13 mouse cellular contexts compared by ENCODE assay signal in the genomic region with DNA sequence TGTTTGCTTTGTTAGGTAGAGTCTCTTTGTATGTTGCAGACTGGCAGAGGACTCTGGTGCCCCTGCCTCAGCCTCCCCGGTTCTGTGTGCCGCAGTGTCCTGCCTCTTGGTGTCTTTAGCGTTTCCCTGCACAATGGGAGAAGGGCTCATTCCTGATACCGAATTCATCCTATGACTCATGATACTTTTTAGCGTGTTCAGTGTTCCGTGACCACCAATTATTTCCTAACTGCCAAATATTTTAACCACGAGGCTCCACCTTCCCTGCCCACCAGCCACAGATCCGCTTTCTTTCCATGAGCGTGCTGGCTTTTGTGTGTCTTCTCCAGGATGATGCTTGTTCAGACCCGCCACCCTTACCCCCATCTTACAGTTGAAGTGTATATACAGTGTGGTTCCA.
"Had no signal": no experiment of that assay in that cellular context is flagged by ENCODE, and none has a peak within 500 bp of the region (broad histone marks: within the 10 kb centered on the region; RNA-seq: fewer than 3 reads in every experiment).

No protein-coding gene starts in this region.

- H3K27ac ChIP-seq: kidney, postnatal 0 days; limb, embryonic 10.5 days; liver, embryonic 15.5 days; midbrain, embryonic 12.5 days; neural tube, embryonic 15.5 days; stomach, postnatal 0 days had no signal

- DNase-seq: kidney, adult 8-10 months; kidney, postnatal 36 days; lung, adult 2 months; lung, postnatal 4 days; thymus, postnatal 4 days had no signal

- H3K4me3 ChIP-seq: limb, embryonic 10.5 days; liver, embryonic 15.5 days; midbrain, embryonic 12.5 days; neural tube, embryonic 15.5 days had no signal

- H3K4me2 ChIP-seq: liver, embryonic 11.5 days; liver, embryonic 15.5 days; midbrain, embryonic 12.5 days; neural tube, embryonic 15.5 days had no signal

- H3K9ac ChIP-seq: liver, embryonic 15.5 days; midbrain, embryonic 12.5 days; neural tube, embryonic 15.5 days had no signal

- H3K27me3 ChIP-seq: liver, embryonic 15.5 days; midbrain, embryonic 12.5 days; neural tube, embryonic 15.5 days had no signal

- H3K9me3 ChIP-seq: limb, embryonic 10.5 days; liver, embryonic 15.5 days; midbrain, embryonic 12.5 days; neural tube, embryonic 15.5 days had no signal

- ATAC-seq: lung, postnatal 0 days had no signal
